Mouse (Mus musculus) bone marrow, adult 2 months (tissue): ENCODE results near the gene Fam189b.

Experiments used
- CTCF ChIP-seq: fragments of 200-500 bp; IDR thresholded peaks from 2 replicates; pipeline ENCODE4 v1.5.1; 2011; ENCODE audit warnings: low read length, control low read depth; ENCODE audit not compliant: control insufficient read depth, insufficient read depth
- POLR2A ChIP-seq: fragments of 200-500 bp; IDR thresholded peaks from 2 replicates; pipeline ENCODE4 v1.6.1; 2011; ENCODE audit warnings: low read depth, mild to moderate bottlenecking, control low read depth, low read length, borderline replicate concordance; ENCODE audit not compliant: control insufficient read depth

- TF ChIP-seq POLR2A (no peak), CTCF (no peak)
Observed at GRCm38 (mm10) chr3:89229276-89229675, 46.3 kb downstream of the Fam189b start.
